Mouse (Mus musculus) midbrain, embryonic 11.5 days (tissue): ENCODE results near the gene Hist1h4f. TPM values are rescaled to one million over a fixed set of nuclear protein-coding genes. Genes with fewer than 3 reads are reported as not detected.
"Not testable (repeated sequence)": the region's sequence is repeated elsewhere in the genome, so short reads cannot be mapped to it uniquely, and the experiment has no call there.

ENCODE experiments used
- ATAC-seq: fragments of 200-750 bp; cut with Nextera tagmentation; 2 replicates; pipeline ENCODE4 v1.8.0; 2017; ENCODE audit warnings: moderate TSS enrichment, moderate library complexity; ENCODE audit not compliant: low FRiP score
- DNase-seq: peaks from one replicate; pipeline ENCODE4 v3.0.0; 2015; ENCODE audit warnings: low spot score; ENCODE audit errors: missing footprints
- H3K27ac ChIP-seq: fragments of 300-500 bp; sonication (generic); 2 replicates; pipeline ENCODE4 v1.5.1; 2014; ENCODE audit warnings: low read depth, low read length
- H3K27me3 ChIP-seq: fragments of 300-500 bp; sonication (generic); 2 replicates; pipeline ENCODE4 v1.6.1; 2014; ENCODE audit warnings: mild to moderate bottlenecking, low read length, moderate library complexity, mixed read lengths; ENCODE audit not compliant: control insufficient read depth, insufficient read depth
- H3K36me3 ChIP-seq: fragments of 300-500 bp; sonication (generic); 2 replicates; pipeline ENCODE4 v1.6.1; 2014; ENCODE audit warnings: mild to moderate bottlenecking, low read length, moderate library complexity, mixed read lengths; ENCODE audit not compliant: control insufficient read depth, insufficient read depth
- H3K4me1 ChIP-seq: fragments of 300-500 bp; sonication (generic); 2 replicates; pipeline ENCODE4 v1.6.1; 2014; ENCODE audit warnings: low read length; ENCODE audit not compliant: control insufficient read depth, insufficient read depth
- H3K4me2 ChIP-seq: fragments of 300-500 bp; sonication (generic); 2 replicates; pipeline ENCODE4 v1.6.1; 2014; ENCODE audit warnings: mild to moderate bottlenecking, moderate library complexity
- H3K4me3 ChIP-seq: fragments of 300-500 bp; sonication (generic); 2 replicates; pipeline ENCODE4 v1.5.1; 2014; ENCODE audit warnings: low read depth, low read length
- H3K9ac ChIP-seq: fragments of 300-500 bp; sonication (generic); 2 replicates; pipeline ENCODE4 v1.6.1; 2014; ENCODE audit warnings: low read length
- H3K9me3 ChIP-seq: fragments of 300-500 bp; sonication (generic); 2 replicates; pipeline ENCODE4 v1.6.1; 2016; ENCODE audit warnings: low read length; ENCODE audit not compliant: control insufficient read depth
- WGBS: fragments of 180-500 bp; shearing (Covaris S2); extraction: QIAGEN DNeasy Blood & Tissue Kit; methylation state at CpG from one replicate; pipeline ENCODE4 v1.1.7; 2014; 5-methylcytosine and 5-hydroxymethylcytosine counted together
- polyA plus RNA-seq: library from polyadenylated mRNA; unstranded; fragments of >200 nt; fragmentation: Nextera tagmentation; extraction: Ambion mirVana; gene quantifications from 2 replicates; pipeline ENCODE4 v1.2.1, GENCODE M21; 2014

Hist1h4f gene
- polyA plus RNA-seq, 1 experiment from 2014 or later: 0.53 TPM

- not testable (repeated sequence) for H3K27me3 ChIP-seq, H3K4me1 ChIP-seq, H3K9me3 ChIP-seq, ATAC-seq, H3K36me3 ChIP-seq, DNase-seq
- Histone ChIP-seq H3K4me2 (peak overlapping the region; percentile 71), H3K9ac (peak overlapping the region; percentile 86; the same call in 1 of the 2 replicates), H3K4me3 (peak overlapping the region; percentile 35), H3K27ac (peak overlapping the region; percentile 96; the same call in 1 of the 2 replicates)
- WGBS: 0% methylated on average over 2 of the region's 5 CpGs
Observed at GRCm38 (mm10) chr13:23561531-23561882, 10.1 kb upstream of the Hist1h4f start.

GRCm38 (mm10) chr13:23560699-23561098 is 9.3 kb upstream of the Hist1h4f start:
- not testable (repeated sequence) for H3K4me3 ChIP-seq, H3K36me3 ChIP-seq, H3K9me3 ChIP-seq, H3K9ac ChIP-seq, H3K4me1 ChIP-seq, H3K27me3 ChIP-seq, H3K4me2 ChIP-seq, ATAC-seq
- 26% methylated on average over 2 of the region's 2 CpGs for WGBS
- peak overlapping the region; percentile 20; the same call in 1 of the 2 replicates for H3K27ac ChIP-seq
- DNase-seq: peak; percentile 90

- H3K4me3 ChIP-seq: no peak overlapping the region
- H3K4me2 ChIP-seq: peak overlapping the region; percentile 9; the same call in 1 of the 2 replicates
Observed at GRCm38 (mm10) chr13:23556906-23557305, 5.5 kb upstream of the Hist1h4f start.

GRCm38 (mm10) chr13:23555839-23556416 is 4.5 kb upstream of the Hist1h4f start:
- DNase-seq (peak; percentile 98), ATAC-seq (peak; percentile 78)
- under 1% methylated on average over 18 of the region's 18 CpGs for WGBS

More at GRCm38 (mm10) chr13:23556906-23557305, 5.5 kb upstream of the Hist1h4f start:
- Histone ChIP-seq H3K9me3 (no peaks in the 10 kb centered on the region), H3K27me3 (no peaks in the 10 kb centered on the region), H3K27ac (peak overlapping the region; percentile 98), H3K36me3 (no peaks in the 10 kb centered on the region), H3K9ac (peak overlapping the region; percentile 9; the same call in 1 of the 2 replicates), H3K4me1 (peaks cover 9% of the 10 kb centered on the region)
- WGBS: 70% methylated on average over 3 of the region's 3 CpGs
- DNase-seq (no peak), ATAC-seq (no peak)

GRCm38 (mm10) chr13:23554925-23555838 is 3.7 kb upstream of the Hist1h4f start:
- ATAC-seq: peak; percentile 87
- WGBS: under 1% methylated on average over 49 of the region's 54 CpGs

More at GRCm38 (mm10) chr13:23555839-23556416, 4.5 kb upstream of the Hist1h4f start:
- peak overlapping the region; percentile 98 for H3K27ac ChIP-seq
- peak overlapping the region; percentile 57 for H3K4me3 ChIP-seq
- H3K4me1 ChIP-seq: peaks cover 9% of the 10 kb centered on the region
- H3K4me2 ChIP-seq: peak overlapping the region; percentile 93
- H3K9ac ChIP-seq: peak overlapping the region; percentile 89
- no peaks in the 10 kb centered on the region for H3K36me3 ChIP-seq
- H3K27me3 ChIP-seq: no peaks in the 10 kb centered on the region
- H3K9me3 ChIP-seq: no peaks in the 10 kb centered on the region

GRCm38 (mm10) chr13:23554393-23554792 is 2.9 kb upstream of the Hist1h4f start:
- 27% methylated on average over 9 of the region's 9 CpGs for WGBS
- peak overlapping the region; percentile 89 for H3K9ac ChIP-seq
- peak overlapping the region; percentile 57; the same call in 1 of the 2 replicates for H3K4me3 ChIP-seq
- peak overlapping the region; percentile 93 for H3K4me2 ChIP-seq
- no peaks in the 10 kb centered on the region for H3K27me3 ChIP-seq
- DNase-seq (peak; percentile 93), ATAC-seq (no peak)
- H3K36me3 ChIP-seq: no peaks in the 10 kb centered on the region
- H3K4me1 ChIP-seq: peaks cover 9% of the 10 kb centered on the region
- H3K9me3 ChIP-seq: no peaks in the 10 kb centered on the region
- H3K27ac ChIP-seq: peak overlapping the region; percentile 98

More at GRCm38 (mm10) chr13:23554925-23555838, 3.7 kb upstream of the Hist1h4f start:
- peak overlapping the region; percentile 98 for H3K27ac ChIP-seq
- peak overlapping the region; percentile 57 for H3K4me3 ChIP-seq
- peak; percentile 98 for DNase-seq
- peak overlapping the region; percentile 89 for H3K9ac ChIP-seq
- no peaks in the 10 kb centered on the region for H3K27me3 ChIP-seq
- no peaks in the 10 kb centered on the region for H3K36me3 ChIP-seq
- H3K9me3 ChIP-seq: no peaks in the 10 kb centered on the region
- H3K4me2 ChIP-seq: peak overlapping the region; percentile 93
- H3K4me1 ChIP-seq: peaks cover 9% of the 10 kb centered on the region

GRCm38 (mm10) chr13:23552962-23553361 is 1.5 kb upstream of the Hist1h4f start, which contains the start of gene Hist1h1d:
Gene Hist1h1d, plus strand, starts transcription at chr13:23553262.
- Histone ChIP-seq H3K36me3 (no peaks in the 10 kb centered on the region), H3K9ac (peak within 1 kb of the TSS; percentile 89; the same call in 1 of the 2 replicates), H3K9me3 (no peaks in the 10 kb centered on the region), H3K27ac (peak within 1 kb of the TSS; percentile 98), H3K4me2 (peak within 1 kb of the TSS; percentile 93; the same call in 1 of the 2 replicates), H3K27me3 (no peaks in the 10 kb centered on the region), H3K4me3 (no peak within 1 kb of the TSS), H3K4me1 (peaks cover 9% of the 10 kb centered on the region)
- ATAC-seq (no peak), DNase-seq (no peak)

GRCm38 (mm10) chr13:23551931-23552914 is 775 bp upstream of the Hist1h4f start:
- H3K4me1 ChIP-seq: peaks cover 9% of the 10 kb centered on the region
- H3K36me3 ChIP-seq: no peaks in the 10 kb centered on the region
- no peaks in the 10 kb centered on the region for H3K27me3 ChIP-seq
- H3K4me2 ChIP-seq: peak overlapping the region; percentile 51
- DNase-seq: peak; percentile 91
- peak overlapping the region; percentile 47; the same call in 1 of the 2 replicates for H3K9ac ChIP-seq
- no peak for ATAC-seq
- WGBS: 56% methylated on average over 8 of the region's 8 CpGs
- H3K27ac ChIP-seq: peak overlapping the region; percentile 90
- H3K9me3 ChIP-seq: no peaks in the 10 kb centered on the region
- H3K4me3 ChIP-seq: 0 out of 2 replicates have a peak overlapping the region, but pooled peaks have one; percentile 32
